Mouse (Mus musculus) heart, embryonic 13.5 days (tissue): ENCODE results near the gene Usp35. TPM values are rescaled to one million over a fixed set of nuclear protein-coding genes. Genes with fewer than 3 reads are reported as not detected.

Experiments used
- ATAC-seq: fragments of 200-750 bp; cut with Nextera tagmentation; 2 replicates; pipeline ENCODE4 v1.8.0; 2017; ENCODE audit warnings: moderate TSS enrichment; ENCODE audit not compliant: insufficient number of reproducible peaks, low FRiP score, low TSS enrichment; ENCODE audit errors: extremely low read depth
- H3K27ac ChIP-seq: fragments of 300-500 bp; sonication (generic); replicated peaks from 2 replicates; pipeline ENCODE4 v1.5.1; 2015; ENCODE audit warnings: moderate library complexity, mild to moderate bottlenecking, inconsistent platforms
- H3K27me3 ChIP-seq: fragments of 300-500 bp; sonication (generic); replicated peaks from 2 replicates; pipeline ENCODE4 v1.6.1; 2015; ENCODE audit warnings: mild to moderate bottlenecking, inconsistent platforms
- H3K36me3 ChIP-seq: fragments of 300-500 bp; sonication (generic); 2 replicates; pipeline ENCODE4 v1.6.1; 2015; ENCODE audit warnings: mild to moderate bottlenecking, inconsistent platforms
- H3K4me1 ChIP-seq: fragments of 300-500 bp; sonication (generic); 2 replicates; pipeline ENCODE4 v1.6.1; 2015; ENCODE audit warnings: inconsistent platforms
- H3K4me2 ChIP-seq: fragments of 300-500 bp; sonication (generic); 2 replicates; pipeline ENCODE4 v1.6.1; 2015; ENCODE audit warnings: inconsistent platforms, mild to moderate bottlenecking, moderate library complexity
- H3K4me3 ChIP-seq: fragments of 300-500 bp; sonication (generic); 2 replicates; pipeline ENCODE4 v1.5.1; 2015; ENCODE audit warnings: moderate library complexity, mild to moderate bottlenecking, inconsistent platforms
- H3K9ac ChIP-seq: fragments of 300-500 bp; sonication (generic); 2 replicates; pipeline ENCODE4 v1.6.1; 2015; ENCODE audit warnings: inconsistent platforms, mild to moderate bottlenecking, moderate library complexity
- H3K9me3 ChIP-seq: fragments of 300-500 bp; sonication (generic); 2 replicates; pipeline ENCODE4 v1.6.1; 2016; ENCODE audit warnings: inconsistent platforms
- WGBS: fragments of 180-500 bp; shearing (Covaris S2); methylation state at CpG from one replicate; pipeline ENCODE4 v1.1.7; 2015; ENCODE audit warnings: mixed read lengths; 5-methylcytosine and 5-hydroxymethylcytosine counted together
- polyA plus RNA-seq: library from polyadenylated mRNA; unstranded; fragments of >200 nt; fragmentation: Nextera tagmentation; extraction: Ambion mirVana; gene quantifications from 2 replicates; pipeline ENCODE4 v1.2.1, GENCODE M21; 2015

Gene Usp35
- polyA plus RNA-seq: 0.96 TPM in 2 replicates

DNA sequence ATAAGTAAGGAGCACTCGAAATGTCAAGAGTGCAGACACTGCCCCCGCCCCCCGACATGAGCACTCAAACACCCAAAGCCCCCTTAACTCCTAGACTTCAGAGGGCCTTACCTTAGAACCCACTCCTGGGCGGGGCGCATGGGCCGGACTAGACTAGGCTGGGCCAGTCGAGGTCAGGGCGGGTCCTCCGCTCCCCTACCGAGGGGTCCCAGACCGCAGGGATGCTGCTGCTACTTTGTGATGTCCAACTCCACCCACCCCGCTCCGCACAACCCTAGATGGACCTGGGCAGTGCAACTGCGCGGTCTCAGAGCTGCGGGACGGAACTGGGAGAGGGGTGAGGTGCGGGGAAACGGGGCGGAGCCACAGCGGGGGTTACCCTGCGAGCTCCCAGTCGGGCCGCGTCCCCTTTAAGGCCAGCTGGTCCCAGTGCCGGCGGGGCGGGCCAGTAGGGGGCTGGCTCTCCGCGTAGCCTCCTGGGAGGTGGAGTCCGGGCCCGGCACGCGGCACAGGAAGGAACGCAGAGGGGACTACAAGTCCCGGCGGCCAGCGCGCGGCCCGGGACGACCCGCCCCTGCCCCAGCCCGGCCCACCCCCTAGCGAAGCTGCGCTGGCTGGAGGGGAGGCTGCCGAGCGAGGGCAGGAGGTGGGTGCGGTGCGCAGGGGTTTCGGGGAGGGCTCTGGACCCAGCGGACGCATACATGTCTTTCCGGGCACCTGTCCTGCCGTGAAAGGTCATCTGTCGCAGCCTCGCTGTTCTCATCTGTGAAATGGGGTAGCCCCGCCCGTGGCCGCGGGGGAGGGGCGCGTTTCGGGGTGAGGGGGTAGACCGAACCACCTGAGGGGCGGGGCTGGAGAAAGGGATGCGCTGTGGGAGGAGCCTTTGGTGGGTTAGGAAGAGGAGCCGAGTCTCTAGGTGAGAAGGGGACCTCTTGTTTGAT is at the start of gene Usp35, which contains the start of gene Kctd21:
Gene Usp35 (minus strand): TSS at position 295 of the 941 bp plus-strand sequence.
Gene Kctd21 (plus strand): TSS at position 602 of the 941 bp plus-strand sequence.
- H3K36me3 ChIP-seq: no peaks in the 10 kb centered on the region
- H3K27me3 ChIP-seq: peaks cover 17% of the 10 kb centered on the region
- peak within 1 kb of the TSS; percentile 92 for H3K4me3 ChIP-seq
- H3K27ac ChIP-seq: peak within 1 kb of the TSS; percentile 50; the same call in 1 of the 2 replicates
- H3K9ac ChIP-seq: peak within 1 kb of the TSS; percentile 91
- ATAC-seq: peak; percentile 98
- no peaks in the 10 kb centered on the region for H3K9me3 ChIP-seq
- peak within 1 kb of the TSS; percentile 89 for H3K4me2 ChIP-seq
- WGBS: under 1% methylated on average over 68 of the region's 68 CpGs
- peaks cover 22% of the 10 kb centered on the region for H3K4me1 ChIP-seq

DNA sequence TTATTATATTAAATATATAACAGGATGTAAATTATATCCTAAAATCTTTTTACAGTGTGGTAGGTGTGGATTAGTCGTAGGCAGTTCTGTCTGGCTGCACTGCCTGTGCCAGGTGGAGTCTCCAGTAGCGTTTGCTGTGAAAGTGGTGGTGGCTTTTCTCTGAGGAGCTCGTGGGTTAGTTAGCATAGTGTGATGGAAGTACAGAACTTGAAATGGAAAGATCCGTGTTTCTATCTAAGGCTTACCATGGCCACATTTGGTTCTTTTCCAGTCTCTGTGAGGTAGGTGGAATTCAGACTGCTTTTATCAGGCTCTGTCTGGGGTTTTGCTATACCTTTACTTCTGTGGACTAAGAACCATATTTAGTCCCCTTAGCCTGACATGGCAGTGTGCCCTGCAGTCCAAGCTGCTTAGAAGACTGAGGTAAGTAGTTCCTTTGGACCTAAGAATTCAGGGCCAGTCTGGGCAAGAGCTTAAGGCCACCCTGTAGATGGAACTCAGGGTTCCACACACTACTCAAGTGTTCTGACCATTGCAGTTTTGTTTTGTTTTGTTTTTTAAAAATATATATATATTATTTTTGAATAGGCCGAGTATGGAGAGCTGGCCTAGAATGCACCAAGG is 48.8 kb upstream of the Usp35 start:
- H3K4me3 ChIP-seq: no peak overlapping the region
- H3K9me3 ChIP-seq: no peaks in the 10 kb centered on the region
- H3K27ac ChIP-seq: no peak overlapping the region
- H3K36me3 ChIP-seq: peaks cover 95% of the 10 kb centered on the region
- no peaks in the 10 kb centered on the region for H3K27me3 ChIP-seq
- no peak overlapping the region for H3K4me2 ChIP-seq
- no peaks in the 10 kb centered on the region for H3K4me1 ChIP-seq
- H3K9ac ChIP-seq: no peak overlapping the region
- no peak for ATAC-seq
- WGBS: 90% methylated on average over 5 of the region's 5 CpGs

DNA sequence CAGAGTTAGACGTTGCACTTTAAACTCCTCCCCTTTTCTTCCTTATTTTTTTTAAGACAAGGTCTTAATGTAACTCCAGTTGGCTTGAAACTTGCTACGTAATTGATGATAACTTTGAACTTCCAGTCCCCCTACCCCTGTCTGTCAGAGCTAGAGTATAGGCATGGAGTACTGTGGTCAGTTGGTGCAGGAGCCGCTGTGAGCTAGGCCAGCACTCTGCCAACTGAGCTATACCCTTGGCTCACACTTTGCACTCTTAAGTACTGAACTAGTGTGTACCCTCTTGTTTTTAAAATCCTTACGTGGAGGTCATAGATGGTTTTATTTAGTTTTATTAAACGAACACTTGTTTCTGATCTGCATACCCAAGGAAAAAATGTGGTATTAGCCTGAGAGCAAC is 47.5 kb upstream of the Usp35 start:
- WGBS: 86% methylated on average over 5 of the region's 5 CpGs
- no peak for ATAC-seq
- no peak overlapping the region for H3K4me2 ChIP-seq
- H3K4me3 ChIP-seq: no peak overlapping the region
- no peak overlapping the region for H3K9ac ChIP-seq
- no peaks in the 10 kb centered on the region for H3K27me3 ChIP-seq
- no peaks in the 10 kb centered on the region for H3K9me3 ChIP-seq
- H3K4me1 ChIP-seq: no peaks in the 10 kb centered on the region
- peaks cover 95% of the 10 kb centered on the region for H3K36me3 ChIP-seq
- H3K27ac ChIP-seq: no peak overlapping the region

DNA sequence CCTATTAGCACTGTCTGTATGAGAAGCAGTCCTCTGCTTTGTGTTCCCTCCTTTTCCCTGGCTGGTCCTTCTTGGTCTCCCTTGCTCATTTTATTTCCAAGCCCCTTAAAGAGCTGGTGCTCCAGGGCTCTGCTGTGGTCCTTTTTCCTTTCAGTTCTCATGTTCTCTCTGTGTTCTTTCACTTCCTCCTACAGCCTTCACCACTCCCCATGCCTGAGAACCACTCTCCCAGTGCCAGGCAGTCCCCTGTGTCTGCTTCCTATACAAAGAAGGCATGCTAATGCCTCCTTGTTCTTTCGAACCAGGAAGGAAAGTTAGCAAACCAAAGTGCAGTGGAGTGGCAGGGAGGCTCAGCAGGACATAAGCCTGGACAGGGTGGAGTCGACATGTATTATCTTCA is 44.1 kb upstream of the Usp35 start:
- peaks cover 11% of the 10 kb centered on the region for H3K4me1 ChIP-seq
- H3K27ac ChIP-seq: no peak overlapping the region
- H3K4me3 ChIP-seq: no peak overlapping the region
- H3K9ac ChIP-seq: no peak overlapping the region
- peaks cover 70% of the 10 kb centered on the region for H3K36me3 ChIP-seq
- no peaks in the 10 kb centered on the region for H3K9me3 ChIP-seq
- no peaks in the 10 kb centered on the region for H3K27me3 ChIP-seq
- ATAC-seq: no peak
- WGBS: 86% methylated on average over 2 of the region's 2 CpGs
- H3K4me2 ChIP-seq: no peak overlapping the region

DNA sequence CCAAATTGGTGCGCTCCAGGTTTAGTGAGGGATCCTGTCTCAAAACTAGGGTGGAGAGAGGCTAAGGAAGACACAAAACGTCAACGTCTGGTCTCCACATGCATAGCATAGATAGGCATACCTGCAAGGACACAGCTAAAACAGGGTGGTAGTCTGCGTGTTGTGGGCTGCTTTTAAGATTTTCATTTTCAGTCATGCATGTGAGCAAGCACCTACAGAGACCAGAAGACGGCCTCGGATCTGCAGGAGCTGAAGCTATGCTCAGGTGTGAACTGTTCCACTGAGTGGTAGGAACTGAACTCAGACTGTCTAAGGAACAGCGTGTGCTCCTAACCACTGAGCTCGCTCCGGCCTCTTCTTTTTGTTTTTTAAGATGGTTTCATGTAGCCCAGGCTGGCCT is 43.3 kb upstream of the Usp35 start:
- Histone ChIP-seq H3K4me2 (no peak overlapping the region), H3K9ac (no peak overlapping the region), H3K27ac (no peak overlapping the region), H3K4me1 (peaks cover 14% of the 10 kb centered on the region), H3K9me3 (no peaks in the 10 kb centered on the region), H3K4me3 (no peak overlapping the region), H3K27me3 (no peaks in the 10 kb centered on the region), H3K36me3 (peaks cover 63% of the 10 kb centered on the region)
- no peak for ATAC-seq
- 92% methylated on average over 9 of the region's 9 CpGs for whole genome bisulfite sequencing

GRCm38 (mm10) chr7:97365887-97366286 is 34.1 kb upstream of the Usp35 start:
- Histone ChIP-seq H3K9ac (no peak overlapping the region), H3K4me2 (no peak overlapping the region), H3K4me3 (no peak overlapping the region), H3K36me3 (no peaks in the 10 kb centered on the region), H3K27ac (no peak overlapping the region), H3K9me3 (no peaks in the 10 kb centered on the region), H3K27me3 (no peaks in the 10 kb centered on the region; the same call in 1 of the 2 replicates), H3K4me1 (peaks cover 2% of the 10 kb centered on the region)
- ATAC-seq: no peak
- WGBS: 67% methylated on average over 1 of the region's 1 CpGs

GRCm38 (mm10) chr7:97361467-97361866 is 29.6 kb upstream of the Usp35 start:
- no peak for ATAC-seq
- Histone ChIP-seq H3K4me2 (no peak overlapping the region), H3K9me3 (no peaks in the 10 kb centered on the region), H3K4me1 (peaks cover under 1% of the 10 kb centered on the region), H3K36me3 (no peaks in the 10 kb centered on the region), H3K27ac (no peak overlapping the region), H3K9ac (no peak overlapping the region), H3K27me3 (no peaks in the 10 kb centered on the region), H3K4me3 (no peak overlapping the region)
- 22% methylated on average over 4 of the region's 4 CpGs for WGBS

DNA sequence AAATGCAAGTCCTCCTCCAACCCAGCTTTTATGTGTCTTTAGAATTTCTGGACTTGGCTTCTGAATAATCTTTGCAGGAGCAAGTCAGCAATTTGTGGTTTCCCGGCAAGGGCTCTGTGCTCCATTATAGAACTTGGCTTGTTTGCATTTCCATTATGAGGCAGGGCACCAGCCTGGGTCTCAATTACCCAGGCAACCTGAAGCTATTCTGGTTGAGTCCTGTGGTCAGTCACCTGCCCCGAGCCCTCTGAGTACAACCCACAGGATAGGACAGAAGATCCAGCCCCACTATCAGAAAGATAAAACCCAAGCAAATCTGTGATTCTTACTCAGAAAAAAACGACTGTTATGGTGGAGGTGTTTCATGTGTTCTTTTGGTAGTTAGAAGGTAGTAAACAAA is 29.1 kb upstream of the Usp35 start:
- ATAC-seq: no peak
- H3K27me3 ChIP-seq: no peaks in the 10 kb centered on the region
- no peaks in the 10 kb centered on the region for H3K36me3 ChIP-seq
- peaks cover 5% of the 10 kb centered on the region for H3K4me1 ChIP-seq
- H3K27ac ChIP-seq: no peak overlapping the region
- H3K9ac ChIP-seq: no peak overlapping the region
- no peak overlapping the region for H3K4me3 ChIP-seq
- H3K9me3 ChIP-seq: no peaks in the 10 kb centered on the region
- WGBS: 51% methylated on average over 3 of the region's 3 CpGs
- no peak overlapping the region for H3K4me2 ChIP-seq

GRCm38 (mm10) chr7:97360166-97360565 is 28.3 kb upstream of the Usp35 start:
- Histone ChIP-seq H3K27ac (no peak overlapping the region), H3K4me1 (peaks cover 12% of the 10 kb centered on the region), H3K9me3 (no peaks in the 10 kb centered on the region), H3K9ac (no peak overlapping the region), H3K4me2 (no peak overlapping the region), H3K4me3 (no peak overlapping the region), H3K27me3 (no peaks in the 10 kb centered on the region), H3K36me3 (no peaks in the 10 kb centered on the region)
- 71% methylated on average over 5 of the region's 5 CpGs for WGBS
- ATAC-seq: no peak

DNA sequence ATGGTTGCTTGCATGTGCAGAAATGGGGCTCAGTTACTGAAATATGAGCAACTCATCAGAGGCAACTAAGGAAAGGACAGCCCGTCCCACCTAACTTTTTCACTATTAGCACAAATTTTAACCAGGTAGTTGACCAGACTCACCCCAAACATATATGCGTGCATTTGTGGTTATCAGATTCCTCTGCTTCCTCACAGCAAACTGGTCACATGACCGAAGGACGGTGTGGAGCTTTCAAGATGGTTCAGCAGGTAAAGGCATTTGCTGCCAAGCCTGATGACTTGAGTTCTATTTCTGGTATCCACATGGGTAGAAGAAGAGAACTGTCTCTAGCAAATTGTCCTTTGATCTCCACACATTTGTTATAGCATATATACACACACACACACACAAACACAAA is 26.5 kb upstream of the Usp35 start:
- 72% methylated on average over 4 of the region's 4 CpGs for WGBS
- no peak overlapping the region for H3K4me2 ChIP-seq
- no peak for ATAC-seq
- H3K36me3 ChIP-seq: no peaks in the 10 kb centered on the region
- no peak overlapping the region for H3K27ac ChIP-seq
- no peak overlapping the region for H3K9ac ChIP-seq
- no peaks in the 10 kb centered on the region for H3K9me3 ChIP-seq
- H3K4me1 ChIP-seq: peaks cover 21% of the 10 kb centered on the region
- H3K4me3 ChIP-seq: no peak overlapping the region
- no peaks in the 10 kb centered on the region for H3K27me3 ChIP-seq

DNA sequence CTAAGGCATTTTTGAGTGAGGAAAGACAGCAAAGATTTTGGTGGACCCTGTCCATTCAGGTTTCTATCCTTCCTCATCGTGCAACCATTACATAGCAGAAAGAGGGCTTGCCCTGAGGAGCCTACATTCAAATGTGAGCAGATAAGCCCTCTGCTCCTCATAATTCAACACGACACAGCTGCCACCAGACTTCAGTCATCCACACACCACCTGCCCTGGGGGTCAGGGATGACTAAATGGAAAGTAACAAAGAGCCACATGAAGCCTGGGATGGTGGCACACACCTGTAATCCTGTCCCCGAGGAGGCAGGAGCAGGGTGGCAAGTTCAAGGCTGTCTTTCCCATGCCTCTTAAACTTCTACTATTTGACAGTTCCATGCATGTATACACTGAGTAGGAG is 26.0 kb upstream of the Usp35 start:
- Histone ChIP-seq H3K27ac (no peak overlapping the region), H3K9ac (no peak overlapping the region), H3K27me3 (no peaks in the 10 kb centered on the region), H3K36me3 (no peaks in the 10 kb centered on the region), H3K9me3 (no peaks in the 10 kb centered on the region), H3K4me2 (no peak overlapping the region), H3K4me1 (peaks cover 21% of the 10 kb centered on the region), H3K4me3 (no peak overlapping the region)
- no peak for ATAC-seq
- 72% methylated on average over 3 of the region's 3 CpGs for WGBS
